Mouse (Mus musculus) forebrain, embryonic 14.5 days (tissue): Measurements from ENCODE around the gene Irf7. TPM values are rescaled to one million over a fixed set of nuclear protein-coding genes. Genes with fewer than 3 reads are reported as not detected.

Experiments
- ATAC-seq: fragments of 200-750 bp; cut with Nextera tagmentation; 2 replicates; pipeline ENCODE4 v1.8.0; 2017; ENCODE audit warnings: mild to moderate bottlenecking, moderate library complexity
- DNase-seq: peaks from one replicate; pipeline ENCODE4 v3.0.0-alpha.2; 2015; ENCODE audit warnings: low spot score
- H3K27ac ChIP-seq: fragments of 300-500 bp; sonication (generic); 2 replicates; pipeline ENCODE4 v1.5.1; 2014; ENCODE audit warnings: low read depth, mild to moderate bottlenecking, control low read depth, low read length, moderate library complexity
- H3K27me3 ChIP-seq: fragments of 300-500 bp; sonication (generic); replicated peaks from 2 replicates; pipeline ENCODE4 v1.6.1; 2014; ENCODE audit warnings: low read length, control low read depth, mixed read lengths; ENCODE audit not compliant: control insufficient read depth, insufficient read depth
- H3K36me3 ChIP-seq: fragments of 300-500 bp; sonication (generic); 2 replicates; pipeline ENCODE4 v1.6.1; 2014; ENCODE audit warnings: low read length, control low read depth; ENCODE audit not compliant: control insufficient read depth, insufficient read depth
- H3K4me1 ChIP-seq: fragments of 300-500 bp; sonication (generic); 2 replicates; pipeline ENCODE4 v1.6.1; 2014; ENCODE audit warnings: antibody characterized with exemption, low read length, control low read depth; ENCODE audit not compliant: control insufficient read depth, insufficient read depth
- H3K4me2 ChIP-seq: fragments of 300-500 bp; sonication (generic); 2 replicates; pipeline ENCODE4 v1.6.1; 2014; ENCODE audit warnings: mild to moderate bottlenecking, control low read depth, low read length
- H3K4me3 ChIP-seq: fragments of 300-500 bp; sonication (generic); 2 replicates; pipeline ENCODE4 v1.5.1; 2014; ENCODE audit warnings: low read depth, low read length, control low read depth
- H3K9ac ChIP-seq: fragments of 300-500 bp; sonication (generic); 2 replicates; pipeline ENCODE4 v1.6.1; 2014; ENCODE audit warnings: mild to moderate bottlenecking, low read length, control low read depth, moderate library complexity
- H3K9me3 ChIP-seq: fragments of 300-500 bp; sonication (generic); replicated peaks from 2 replicates; pipeline ENCODE4 v1.6.1; 2016; ENCODE audit warnings: low read length, control low read depth, mixed read lengths; ENCODE audit not compliant: control insufficient read depth
- WGBS: fragments of 180-500 bp; shearing (Covaris S2); extraction: QIAGEN DNeasy Blood & Tissue Kit; methylation state at CpG from one replicate; pipeline ENCODE4 v1.1.7; 2014; 5-methylcytosine and 5-hydroxymethylcytosine counted together
- polyA plus RNA-seq: library from polyadenylated mRNA; unstranded; fragments of >200 nt; fragmentation: Nextera tagmentation; extraction: Ambion mirVana; gene quantifications from 2 replicates; pipeline ENCODE4 v1.2.1, GENCODE M21; 2014

The Irf7 gene
- polyA plus RNA-seq, 1 experiment from 2014 or later = 0.97 TPM

- DNase-seq (no peak), ATAC-seq (no peak)
- H3K4me3 ChIP-seq = no peak overlapping the region
- 100% methylated on average over 1 of the region's 1 CpGs for WGBS
- H3K27me3 ChIP-seq = no peaks in the 10 kb centered on the region
- no peak overlapping the region for H3K9ac ChIP-seq
- no peak overlapping the region for H3K27ac ChIP-seq
- H3K4me1 ChIP-seq = peaks cover 18% of the 10 kb centered on the region
- H3K9me3 ChIP-seq = no peaks in the 10 kb centered on the region
- H3K4me2 ChIP-seq = no peak overlapping the region
- H3K36me3 ChIP-seq = peaks cover 7% of the 10 kb centered on the region; the same call in 1 of the 2 replicates
These were observed 46.7 kb downstream of the Irf7 start for GRCm38 (mm10) chr7:141219558-141220099.

GRCm38 (mm10) chr7:141218557-141219133 is 47.6 kb downstream of the Irf7 start:
- Histone ChIP-seq H3K27ac (no peak overlapping the region), H3K4me2 (no peak overlapping the region), H3K27me3 (no peaks in the 10 kb centered on the region), H3K36me3 (peaks cover 7% of the 10 kb centered on the region; the same call in 1 of the 2 replicates), H3K4me1 (peaks cover 18% of the 10 kb centered on the region), H3K9me3 (no peaks in the 10 kb centered on the region), H3K4me3 (no peak overlapping the region), H3K9ac (no peak overlapping the region)
- ATAC-seq (no peak), DNase-seq (no peak)
- WGBS = 94% methylated on average over 5 of the region's 5 CpGs

GRCm38 (mm10) chr7:141218141-141218540 is 48.1 kb downstream of the Irf7 start:
- no peak for ATAC-seq
- peaks cover 18% of the 10 kb centered on the region for H3K4me1 ChIP-seq

GRCm38 (mm10) chr7:141217343-141218013 is 48.8 kb downstream of the Irf7 start:
- no peak for DNase-seq
- Histone ChIP-seq H3K4me3 (no peak overlapping the region), H3K27me3 (no peaks in the 10 kb centered on the region), H3K36me3 (peaks cover 7% of the 10 kb centered on the region; the same call in 1 of the 2 replicates), H3K27ac (no peak overlapping the region), H3K9me3 (no peaks in the 10 kb centered on the region), H3K4me2 (no peak overlapping the region), H3K9ac (no peak overlapping the region), H3K4me1 (peaks cover 16% of the 10 kb centered on the region)
- whole genome bisulfite sequencing = 89% methylated on average over 17 of the region's 17 CpGs
- ATAC-seq = no peak

More at GRCm38 (mm10) chr7:141218141-141218540, 48.1 kb downstream of the Irf7 start:
- WGBS = 83% methylated on average over 3 of the region's 3 CpGs
- no peaks in the 10 kb centered on the region for H3K27me3 ChIP-seq
- no peaks in the 10 kb centered on the region for H3K9me3 ChIP-seq
- DNase-seq = no peak
- no peak overlapping the region for H3K4me2 ChIP-seq
- no peak overlapping the region for H3K4me3 ChIP-seq
- H3K36me3 ChIP-seq = peaks cover 7% of the 10 kb centered on the region; the same call in 1 of the 2 replicates
- H3K27ac ChIP-seq = no peak overlapping the region
- no peak overlapping the region for H3K9ac ChIP-seq

GRCm38 (mm10) chr7:141216894-141217293 is 49.4 kb downstream of the Irf7 start:
- Histone ChIP-seq H3K36me3 (peaks cover 7% of the 10 kb centered on the region; the same call in 1 of the 2 replicates), H3K4me2 (peak overlapping the region; percentile 94; the same call in 1 of the 2 replicates), H3K9ac (0 out of 2 replicates have a peak overlapping the region, but pooled peaks have one; percentile 73), H3K9me3 (no peaks in the 10 kb centered on the region), H3K27me3 (no peaks in the 10 kb centered on the region), H3K27ac (no peak overlapping the region), H3K4me1 (peaks cover 11% of the 10 kb centered on the region), H3K4me3 (no peak overlapping the region)
- ATAC-seq = no peak
- 89% methylated on average over 11 of the region's 11 CpGs for WGBS
- no peak for DNase-seq

GRCm38 (mm10) chr7:141215880-141216733 is 50.2 kb downstream of the Irf7 start:
- WGBS = 1% methylated on average over 42 of the region's 42 CpGs
- DNase-seq = no peak
- peaks cover 7% of the 10 kb centered on the region; the same call in 1 of the 2 replicates for H3K36me3 ChIP-seq
- H3K27me3 ChIP-seq = no peaks in the 10 kb centered on the region
- no peaks in the 10 kb centered on the region for H3K9me3 ChIP-seq
- peak overlapping the region; percentile 94 for H3K4me2 ChIP-seq
- peak overlapping the region; percentile 44; the same call in 1 of the 2 replicates for H3K27ac ChIP-seq
- H3K4me3 ChIP-seq = peak overlapping the region; percentile 70
- peak; percentile 65 for ATAC-seq
- peak overlapping the region; percentile 73 for H3K9ac ChIP-seq
- peaks cover 11% of the 10 kb centered on the region for H3K4me1 ChIP-seq

GRCm38 (mm10) chr7:141215101-141215879 is 51.0 kb downstream of the Irf7 start, which contains the start of gene Rassf7:
TSS of gene Rassf7 (plus strand) at chr7:141215860.
- DNase-seq (peak; percentile 96), ATAC-seq (peak; percentile 96)
- under 1% methylated on average over 40 of the region's 41 CpGs for whole genome bisulfite sequencing
- H3K27ac ChIP-seq = peak within 1 kb of the TSS; percentile 84
- peaks cover 7% of the 10 kb centered on the region; the same call in 1 of the 2 replicates for H3K36me3 ChIP-seq
- no peaks in the 10 kb centered on the region for H3K9me3 ChIP-seq
- H3K9ac ChIP-seq = peak within 1 kb of the TSS; percentile 73
- peaks cover 11% of the 10 kb centered on the region for H3K4me1 ChIP-seq
- no peaks in the 10 kb centered on the region for H3K27me3 ChIP-seq
- H3K4me2 ChIP-seq = peak within 1 kb of the TSS; percentile 94
- H3K4me3 ChIP-seq = peak within 1 kb of the TSS; percentile 70

GRCm38 (mm10) chr7:141214310-141214709 is 52.0 kb downstream of the Irf7 start:
- no peak overlapping the region for H3K9ac ChIP-seq
- H3K4me2 ChIP-seq = no peak overlapping the region
- 72% methylated on average over 3 of the region's 3 CpGs for WGBS
- DNase-seq (no peak), ATAC-seq (no peak)
- H3K27me3 ChIP-seq = no peaks in the 10 kb centered on the region
- peaks cover 11% of the 10 kb centered on the region for H3K4me1 ChIP-seq
- no peak overlapping the region for H3K4me3 ChIP-seq
- peaks cover 7% of the 10 kb centered on the region; the same call in 1 of the 2 replicates for H3K36me3 ChIP-seq
- no peaks in the 10 kb centered on the region for H3K9me3 ChIP-seq
- H3K27ac ChIP-seq = no peak overlapping the region
